Mouse (Mus musculus) embryonic facial prominence, embryonic 15.5 days (tissue): ENCODE measurements around the gene Khk. TPM values are rescaled to one million over a fixed set of nuclear protein-coding genes. Genes with fewer than 3 reads are reported as not detected.

Source experiments
- ATAC-seq: fragments of 200-750 bp; cut with Nextera tagmentation; 2 replicates; pipeline ENCODE4 v1.8.0; 2017; ENCODE audit warnings: low read depth, moderate TSS enrichment; ENCODE audit not compliant: insufficient number of reproducible peaks, low FRiP score, low TSS enrichment
- H3K27ac ChIP-seq: fragments of 300-500 bp; sonication (generic); replicated peaks from 2 replicates; pipeline ENCODE4 v1.5.1; 2015; ENCODE audit warnings: mild to moderate bottlenecking, inconsistent platforms
- H3K27me3 ChIP-seq: fragments of 300-500 bp; sonication (generic); 2 replicates; pipeline ENCODE4 v1.6.1; 2015; ENCODE audit warnings: inconsistent platforms
- H3K36me3 ChIP-seq: fragments of 300-500 bp; sonication (generic); 2 replicates; pipeline ENCODE4 v1.6.1; 2015; ENCODE audit warnings: mild to moderate bottlenecking, inconsistent platforms
- H3K4me1 ChIP-seq: fragments of 300-500 bp; sonication (generic); 2 replicates; pipeline ENCODE4 v1.6.1; 2015; ENCODE audit warnings: inconsistent platforms
- H3K4me2 ChIP-seq: fragments of 300-500 bp; sonication (generic); replicated peaks from 2 replicates; pipeline ENCODE4 v1.6.1; 2015; ENCODE audit warnings: mild to moderate bottlenecking, inconsistent platforms
- H3K4me3 ChIP-seq: fragments of 300-500 bp; sonication (generic); replicated peaks from 2 replicates; pipeline ENCODE4 v1.5.1; 2015; ENCODE audit warnings: mild to moderate bottlenecking, inconsistent platforms
- H3K9ac ChIP-seq: fragments of 300-500 bp; sonication (generic); 2 replicates; pipeline ENCODE4 v1.6.1; 2015; ENCODE audit warnings: inconsistent platforms
- H3K9me3 ChIP-seq: fragments of 300-500 bp; sonication (generic); replicated peaks from 2 replicates; pipeline ENCODE4 v1.6.1; 2016; ENCODE audit warnings: inconsistent platforms
- WGBS: fragments of 180-500 bp; shearing (Covaris S2); methylation state at CpG from one replicate; pipeline ENCODE4 v1.1.7; 2015; 5-methylcytosine and 5-hydroxymethylcytosine counted together
- polyA plus RNA-seq: library from polyadenylated mRNA; unstranded; fragments of >200 nt; fragmentation: Nextera tagmentation; extraction: Ambion mirVana; gene quantifications from 2 replicates; pipeline ENCODE4 v1.2.1, GENCODE M21; 2015

Khk gene
- polyA plus RNA-seq, 1 experiment from 2014 or later: 23.8 TPM

DNA sequence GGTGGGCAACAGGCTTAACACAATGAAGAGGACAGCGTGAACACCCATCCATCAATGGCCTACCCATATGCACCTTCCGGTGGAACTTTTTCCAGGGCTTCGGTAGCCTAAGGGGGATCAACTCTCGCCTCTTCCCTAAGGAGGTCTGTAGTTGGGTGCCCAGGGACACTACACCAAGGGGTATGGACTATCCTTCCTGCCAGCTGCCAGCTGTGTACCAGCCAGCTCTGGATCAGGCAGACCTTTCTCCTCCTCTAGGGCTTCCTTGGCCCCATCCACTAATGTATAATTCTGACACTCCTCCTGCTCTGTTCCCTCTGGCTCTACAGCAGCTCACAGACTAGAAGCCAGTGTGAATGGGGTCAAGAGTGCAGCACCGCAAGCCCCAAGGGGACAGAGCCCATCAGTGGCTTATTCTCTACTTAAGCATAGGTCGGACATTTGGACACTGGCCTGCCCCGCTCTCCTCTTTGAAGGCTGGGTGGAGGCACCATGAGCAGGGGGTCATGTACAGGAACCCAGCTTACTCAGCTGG is 7.1 kb upstream of the Khk start:
- ATAC-seq: no peak
- peak overlapping the region; percentile 55 for H3K4me3 ChIP-seq
- peak overlapping the region; percentile 53 for H3K9ac ChIP-seq
- no peaks in the 10 kb centered on the region for H3K27me3 ChIP-seq
- peak overlapping the region; percentile 70 for H3K4me2 ChIP-seq
- H3K4me1 ChIP-seq: peaks cover 83% of the 10 kb centered on the region
- H3K36me3 ChIP-seq: peaks cover 28% of the 10 kb centered on the region
- no peaks in the 10 kb centered on the region for H3K9me3 ChIP-seq
- peak overlapping the region; percentile 95 for H3K27ac ChIP-seq
- 33% methylated on average over 7 of the region's 7 CpGs for WGBS

- Histone ChIP-seq H3K27me3 (no peaks in the 10 kb centered on the region), H3K9me3 (no peaks in the 10 kb centered on the region), H3K4me2 (peak overlapping the region; percentile 70), H3K9ac (peak overlapping the region; percentile 53), H3K36me3 (peaks cover 35% of the 10 kb centered on the region), H3K27ac (peak overlapping the region; percentile 95), H3K4me3 (peak overlapping the region; percentile 55), H3K4me1 (peaks cover 79% of the 10 kb centered on the region)
- no peak for ATAC-seq
- WGBS: 27% methylated on average over 6 of the region's 6 CpGs
Observed at GRCm38 (mm10) chr5:30914849-30915248, 6.4 kb upstream of the Khk start.

DNA sequence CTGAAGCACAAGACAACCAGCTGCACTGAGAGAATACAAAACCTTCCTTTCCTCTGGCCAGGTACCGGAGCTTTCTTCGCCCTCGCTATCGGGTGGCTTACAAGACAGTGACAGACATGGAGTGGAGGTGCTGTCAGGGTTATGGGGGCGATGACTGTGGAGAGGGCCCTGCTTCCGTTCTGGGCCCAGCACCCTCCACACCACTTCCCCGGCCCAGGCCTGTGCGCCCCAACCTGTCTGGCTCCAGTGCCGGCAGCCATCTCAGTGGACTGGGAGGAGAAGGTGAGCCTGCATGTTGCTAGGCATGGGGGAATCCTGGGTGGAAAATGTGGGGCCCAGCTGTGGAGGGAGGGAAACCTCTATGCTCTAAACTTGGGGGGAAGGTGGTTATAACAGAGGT is 5.8 kb upstream of the Khk start:
- peak overlapping the region; percentile 55 for H3K4me3 ChIP-seq
- peaks cover 81% of the 10 kb centered on the region for H3K4me1 ChIP-seq
- peak overlapping the region; percentile 70 for H3K4me2 ChIP-seq
- peak overlapping the region; percentile 53 for H3K9ac ChIP-seq
- H3K36me3 ChIP-seq: peaks cover 41% of the 10 kb centered on the region
- 16% methylated on average over 9 of the region's 9 CpGs for WGBS
- H3K27me3 ChIP-seq: no peaks in the 10 kb centered on the region
- ATAC-seq: peak; percentile 0; the same call in 1 of the 2 replicates
- peak overlapping the region; percentile 95 for H3K27ac ChIP-seq
- no peaks in the 10 kb centered on the region for H3K9me3 ChIP-seq

DNA sequence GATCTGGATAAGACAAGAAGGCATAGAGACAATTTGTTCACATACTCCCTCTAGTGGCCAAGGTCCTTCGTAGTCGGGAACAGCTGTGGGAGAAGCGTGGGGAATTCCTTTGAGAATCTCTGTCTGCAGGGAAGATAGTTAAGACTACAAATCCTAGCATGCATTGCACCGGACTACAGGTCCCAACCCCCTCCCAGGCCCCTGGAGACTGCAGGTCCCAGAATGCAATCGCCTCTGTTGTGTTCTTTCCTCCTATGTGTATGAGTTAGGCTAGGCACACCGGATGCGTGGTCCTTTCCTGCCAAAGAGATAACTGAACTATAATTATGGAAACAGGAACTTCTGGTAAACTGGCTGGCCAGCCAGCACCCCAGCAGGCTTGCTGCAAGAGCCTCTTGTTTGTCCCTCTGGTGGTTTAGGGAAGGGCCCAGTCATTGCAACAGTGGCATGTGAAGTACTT is 5.2 kb upstream of the Khk start:
- peak overlapping the region; percentile 55 for H3K4me3 ChIP-seq

DNA sequence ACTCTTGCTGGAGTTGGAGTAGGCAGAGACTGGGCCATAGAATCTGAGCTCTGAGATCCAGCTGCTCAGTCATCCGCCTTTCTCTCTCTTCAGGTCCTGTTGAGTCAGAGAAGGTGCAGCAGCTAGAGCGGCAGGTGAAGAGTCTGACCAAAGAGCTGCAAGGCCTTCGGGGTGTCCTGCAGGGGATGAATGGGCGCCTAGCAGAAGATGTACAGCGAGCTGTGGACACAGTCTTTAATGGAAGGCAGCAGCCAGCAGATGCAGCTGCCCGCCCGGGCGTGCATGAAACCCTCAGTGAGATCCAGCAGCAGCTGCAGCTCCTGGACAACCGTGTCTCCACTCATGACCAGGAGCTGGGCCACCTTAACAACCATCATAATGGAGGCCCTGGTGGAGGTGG is 4.4 kb upstream of the Khk start:
- no peak overlapping the region for H3K9ac ChIP-seq
- no peaks in the 10 kb centered on the region for H3K9me3 ChIP-seq
- peaks cover 81% of the 10 kb centered on the region for H3K4me1 ChIP-seq
- H3K4me3 ChIP-seq: no peak overlapping the region
- ATAC-seq: no peak
- no peaks in the 10 kb centered on the region for H3K27me3 ChIP-seq
- peaks cover 43% of the 10 kb centered on the region for H3K36me3 ChIP-seq
- peak overlapping the region; percentile 73 for H3K27ac ChIP-seq
- no peak overlapping the region for H3K4me2 ChIP-seq
- WGBS: 91% methylated on average over 9 of the region's 9 CpGs

More for the DNA sequence above, 5.2 kb upstream of the Khk start:
- H3K27me3 ChIP-seq: no peaks in the 10 kb centered on the region
- peaks cover 43% of the 10 kb centered on the region for H3K36me3 ChIP-seq
- peak overlapping the region; percentile 95 for H3K27ac ChIP-seq
- H3K9me3 ChIP-seq: no peaks in the 10 kb centered on the region
- WGBS: 3% methylated on average over 7 of the region's 7 CpGs
- H3K4me1 ChIP-seq: peaks cover 81% of the 10 kb centered on the region
- peak overlapping the region; percentile 53; the same call in 1 of the 2 replicates for H3K9ac ChIP-seq
- H3K4me2 ChIP-seq: peak overlapping the region; percentile 70
- ATAC-seq: peak; percentile 64

DNA sequence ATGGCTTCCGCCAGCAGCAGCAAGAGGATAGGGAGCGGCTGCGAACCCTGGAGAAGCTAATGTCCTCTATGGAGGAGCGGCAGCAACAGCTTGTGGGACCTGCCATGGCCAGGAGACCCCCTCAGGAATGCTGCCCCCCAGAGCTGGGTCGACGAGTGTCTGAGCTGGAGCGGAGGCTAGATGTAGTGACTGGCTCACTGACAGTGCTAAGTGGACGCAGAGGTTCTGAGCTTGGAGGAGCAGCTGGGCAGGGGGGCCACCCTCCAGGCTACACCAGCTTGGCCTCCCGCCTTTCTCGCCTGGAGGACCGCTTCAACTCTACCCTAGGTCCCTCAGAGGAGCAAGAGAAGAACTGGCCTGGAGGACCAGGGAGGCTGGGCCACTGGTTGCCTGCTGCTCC is 3.9 kb upstream of the Khk start:
- no peak overlapping the region for H3K4me2 ChIP-seq
- H3K9me3 ChIP-seq: no peaks in the 10 kb centered on the region
- H3K4me3 ChIP-seq: no peak overlapping the region
- 84% methylated on average over 11 of the region's 11 CpGs for WGBS
- ATAC-seq: no peak
- H3K27me3 ChIP-seq: no peaks in the 10 kb centered on the region
- H3K27ac ChIP-seq: no peak overlapping the region
- H3K4me1 ChIP-seq: peaks cover 81% of the 10 kb centered on the region
- peaks cover 43% of the 10 kb centered on the region for H3K36me3 ChIP-seq
- H3K9ac ChIP-seq: no peak overlapping the region

DNA sequence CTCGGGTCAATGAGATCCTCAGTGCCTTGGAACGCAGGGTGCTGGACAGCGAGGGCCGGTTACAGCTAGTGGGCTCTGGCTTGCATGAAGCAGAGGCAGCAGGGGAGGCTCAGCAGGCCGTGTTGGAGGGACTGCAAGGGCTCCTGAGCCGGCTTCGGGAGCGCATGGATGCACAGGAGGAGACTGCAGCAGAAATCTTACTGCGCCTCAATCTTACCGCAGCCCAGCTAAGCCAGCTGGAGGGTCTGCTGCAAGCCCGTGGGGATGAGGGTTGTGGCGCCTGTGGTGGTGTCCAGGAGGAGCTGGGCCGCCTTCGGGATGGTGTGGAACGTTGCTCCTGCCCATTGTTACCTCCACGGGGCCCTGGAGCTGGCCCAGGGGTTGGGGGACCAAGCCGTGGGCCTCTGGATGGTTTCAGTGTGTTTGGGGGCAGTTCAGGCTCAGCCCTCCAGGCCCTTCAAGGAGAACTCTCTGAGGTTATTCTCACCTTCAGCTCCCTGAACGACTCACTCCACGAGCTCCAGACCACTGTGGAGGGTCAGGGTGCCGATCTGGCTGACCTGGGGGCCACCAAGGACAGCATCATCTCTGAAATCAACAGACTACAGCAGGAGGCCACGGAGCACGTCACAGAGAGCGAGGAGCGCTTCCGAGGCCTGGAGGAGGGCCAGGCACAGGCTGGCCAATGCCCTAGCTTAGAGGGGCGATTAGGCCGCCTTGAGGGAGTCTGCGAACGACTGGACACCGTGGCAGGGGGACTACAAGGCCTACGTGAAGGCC is 3.1 kb upstream of the Khk start:
- Histone ChIP-seq H3K4me3 (no peak overlapping the region), H3K36me3 (peaks cover 46% of the 10 kb centered on the region), H3K27ac (peak overlapping the region; percentile 22; the same call in 1 of the 2 replicates), H3K4me1 (peaks cover 81% of the 10 kb centered on the region), H3K9me3 (no peaks in the 10 kb centered on the region), H3K9ac (no peak overlapping the region), H3K27me3 (no peaks in the 10 kb centered on the region), H3K4me2 (no peak overlapping the region)
- WGBS: 83% methylated on average over 31 of the region's 31 CpGs
- no peak for ATAC-seq

DNA sequence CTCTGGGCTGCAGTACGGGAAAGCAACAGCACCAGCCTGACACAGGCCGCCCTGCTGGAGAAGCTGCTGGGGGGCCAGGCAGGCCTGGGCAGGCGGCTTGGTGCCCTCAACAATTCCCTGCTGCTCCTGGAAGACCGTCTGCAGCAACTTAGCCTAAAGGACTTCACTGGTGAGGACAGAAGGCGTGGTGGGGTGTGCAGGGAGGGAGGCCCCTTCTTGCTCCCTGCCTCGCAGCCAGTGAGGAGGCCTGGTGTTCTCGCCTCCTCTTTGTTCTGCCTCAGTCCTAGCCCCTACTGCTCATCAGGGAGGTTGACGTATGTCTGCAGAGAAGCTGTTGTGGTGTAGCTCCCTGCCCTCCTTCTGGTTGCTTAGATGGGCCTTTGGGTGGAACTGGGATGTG is 2.5 kb upstream of the Khk start:
- Histone ChIP-seq H3K27me3 (no peaks in the 10 kb centered on the region), H3K36me3 (peaks cover 46% of the 10 kb centered on the region), H3K4me1 (peaks cover 83% of the 10 kb centered on the region), H3K9ac (no peak overlapping the region), H3K4me3 (no peak overlapping the region), H3K9me3 (no peaks in the 10 kb centered on the region), H3K27ac (peak overlapping the region; percentile 22; the same call in 1 of the 2 replicates), H3K4me2 (no peak overlapping the region)
- no peak for ATAC-seq
- WGBS: 63% methylated on average over 8 of the region's 8 CpGs

DNA sequence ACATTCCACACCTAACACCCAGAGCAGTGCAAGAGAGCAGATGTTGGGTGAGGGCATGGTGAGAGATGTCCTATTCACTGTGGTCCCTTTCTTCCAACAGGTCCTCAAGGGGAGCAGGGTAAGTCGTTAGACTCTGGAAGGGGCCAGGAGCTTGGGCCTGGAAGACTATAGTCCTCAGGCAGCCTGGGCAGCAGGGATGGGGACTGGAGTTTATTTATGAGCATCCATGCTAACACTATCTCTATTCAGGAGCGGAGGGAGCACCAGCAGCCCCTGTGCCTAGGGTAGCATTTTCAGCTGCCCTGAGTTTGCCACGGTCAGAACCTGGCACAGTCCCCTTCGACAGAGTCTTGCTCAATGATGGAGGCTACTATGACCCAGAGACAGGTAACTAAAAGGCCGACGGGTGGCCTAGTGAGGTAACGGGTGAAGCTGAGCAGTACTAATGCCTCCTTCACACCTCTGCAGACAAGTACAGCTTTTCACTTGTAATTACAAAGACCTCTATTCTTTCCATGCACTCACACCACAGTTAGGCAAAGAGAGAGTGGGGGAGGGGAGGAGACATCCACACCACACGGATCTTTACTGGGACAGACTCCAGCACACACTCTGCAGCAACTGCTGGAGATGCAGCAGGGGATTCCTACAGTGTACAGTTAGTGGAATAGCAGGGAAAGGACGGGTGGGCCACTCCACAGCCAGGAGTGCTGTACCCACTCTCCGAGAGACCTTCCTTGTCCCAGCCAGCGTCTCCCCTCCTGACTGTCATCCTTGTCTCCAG is 1.2 kb upstream of the Khk start:
- WGBS: 64% methylated on average over 11 of the region's 11 CpGs
- H3K36me3 ChIP-seq: peaks cover 46% of the 10 kb centered on the region
- ATAC-seq: no peak
- H3K9me3 ChIP-seq: no peaks in the 10 kb centered on the region
- H3K27me3 ChIP-seq: no peaks in the 10 kb centered on the region
- H3K4me3 ChIP-seq: 0 out of 2 replicates have a peak overlapping the region, but pooled peaks have one; percentile 6
- H3K4me1 ChIP-seq: peaks cover 73% of the 10 kb centered on the region
- H3K9ac ChIP-seq: no peak overlapping the region
- H3K4me2 ChIP-seq: 0 out of 2 replicates have a peak overlapping the region, but pooled peaks have one; percentile 78
- H3K27ac ChIP-seq: peak overlapping the region; percentile 36; the same call in 1 of the 2 replicates

DNA sequence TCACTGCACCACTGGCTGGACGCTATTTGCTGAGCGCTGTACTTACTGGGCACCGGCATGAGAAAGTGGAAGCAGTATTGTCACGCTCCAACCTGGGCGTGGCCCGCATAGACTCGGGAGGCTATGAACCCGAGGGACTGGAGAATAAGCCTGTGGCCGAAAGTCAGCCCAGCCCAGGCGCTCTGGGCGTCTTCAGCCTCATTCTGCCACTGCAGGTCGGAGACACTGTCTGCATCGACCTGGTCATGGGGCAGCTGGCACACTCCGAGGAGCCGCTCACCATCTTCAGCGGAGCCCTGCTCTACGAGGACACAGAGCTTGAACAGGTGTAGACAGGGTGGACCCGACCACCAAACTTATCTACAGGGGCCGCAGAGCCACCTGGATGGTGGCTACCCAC is 610 bp upstream of the Khk start:
- no peak overlapping the region for H3K9ac ChIP-seq
- WGBS: 65% methylated on average over 19 of the region's 19 CpGs
- peak overlapping the region; percentile 6; the same call in 1 of the 2 replicates for H3K4me3 ChIP-seq
- H3K9me3 ChIP-seq: no peaks in the 10 kb centered on the region
- no peak for ATAC-seq
- peak overlapping the region; percentile 36; the same call in 1 of the 2 replicates for H3K27ac ChIP-seq
- H3K36me3 ChIP-seq: peaks cover 46% of the 10 kb centered on the region
- H3K4me1 ChIP-seq: peaks cover 68% of the 10 kb centered on the region
- peak overlapping the region; percentile 78; the same call in 1 of the 2 replicates for H3K4me2 ChIP-seq
- H3K27me3 ChIP-seq: no peaks in the 10 kb centered on the region

DNA sequence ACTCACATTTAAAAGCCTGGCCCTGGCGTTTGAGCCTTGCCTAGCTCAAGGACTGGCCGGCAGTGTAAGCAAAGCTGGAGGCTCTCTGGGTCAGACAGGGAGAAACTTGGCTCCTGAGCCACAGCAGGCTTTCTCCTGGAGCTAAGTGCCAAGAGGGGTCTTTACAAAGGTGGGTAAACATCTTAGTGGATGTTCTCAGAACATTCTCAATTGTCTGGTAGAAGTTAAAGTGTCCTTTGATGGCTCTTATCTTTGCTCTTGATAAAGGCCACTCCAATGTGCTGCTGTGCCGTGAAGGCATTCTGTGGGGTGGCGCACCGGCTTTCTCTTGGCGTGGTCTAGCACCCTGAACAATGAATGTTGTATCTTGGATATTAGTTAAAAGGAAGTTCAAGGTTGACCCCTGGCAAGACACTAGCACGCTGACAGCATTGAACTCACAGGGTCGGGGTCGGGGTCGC is 1.4 kb downstream of the Khk start:
- no peak for ATAC-seq
- H3K9me3 ChIP-seq: no peaks in the 10 kb centered on the region
- H3K4me2 ChIP-seq: peak overlapping the region; percentile 78
- H3K4me1 ChIP-seq: peaks cover 50% of the 10 kb centered on the region
- no peak overlapping the region for H3K27ac ChIP-seq
- H3K4me3 ChIP-seq: no peak overlapping the region
- H3K27me3 ChIP-seq: no peaks in the 10 kb centered on the region
- WGBS: 78% methylated on average over 10 of the region's 10 CpGs
- peaks cover 33% of the 10 kb centered on the region for H3K36me3 ChIP-seq
- H3K9ac ChIP-seq: no peak overlapping the region
